Mouse (Mus musculus) lung, embryonic 15.5 days (tissue): ENCODE data around the gene Ttll11. TPM values are rescaled to one million over a fixed set of nuclear protein-coding genes. Genes with fewer than 3 reads are reported as not detected.
A peak's percentile ranks its signal among the peaks of the same experiment; 100 is the strongest.

ENCODE experiments used
- ATAC-seq: fragments of 200-750 bp; cut with Nextera tagmentation; 2 replicates; pipeline ENCODE4 v1.8.0; 2017; ENCODE audit warnings: moderate number of reproducible peaks, borderline replicate concordance; ENCODE audit not compliant: low FRiP score, low TSS enrichment; ENCODE audit errors: extremely low read depth
- H3K27ac ChIP-seq: fragments of 300-500 bp; sonication (generic); 2 replicates; pipeline ENCODE4 v1.5.1; 2015; ENCODE audit warnings: moderate library complexity, mild to moderate bottlenecking, inconsistent platforms
- H3K27me3 ChIP-seq: fragments of 300-500 bp; sonication (generic); 2 replicates; pipeline ENCODE4 v1.6.1; 2015; ENCODE audit warnings: inconsistent platforms
- H3K36me3 ChIP-seq: fragments of 300-500 bp; sonication (generic); 2 replicates; pipeline ENCODE4 v1.6.1; 2015; ENCODE audit warnings: inconsistent platforms
- H3K4me1 ChIP-seq: fragments of 300-500 bp; sonication (generic); 2 replicates; pipeline ENCODE4 v1.6.1; 2015; ENCODE audit warnings: inconsistent platforms
- H3K4me2 ChIP-seq: fragments of 300-500 bp; sonication (generic); 2 replicates; pipeline ENCODE4 v1.6.1; 2015; ENCODE audit warnings: inconsistent platforms, mild to moderate bottlenecking, moderate library complexity
- H3K4me3 ChIP-seq: fragments of 300-500 bp; sonication (generic); 2 replicates; pipeline ENCODE4 v1.5.1; 2015; ENCODE audit warnings: mild to moderate bottlenecking, inconsistent platforms
- H3K9ac ChIP-seq: fragments of 300-500 bp; sonication (generic); 2 replicates; pipeline ENCODE4 v1.6.1; 2015; ENCODE audit warnings: inconsistent platforms
- H3K9me3 ChIP-seq: fragments of 300-500 bp; sonication (generic); 2 replicates; pipeline ENCODE4 v1.6.1; 2016; ENCODE audit warnings: inconsistent platforms
- WGBS: fragments of 180-500 bp; shearing (Covaris S2); methylation state at CpG from one replicate; pipeline ENCODE4 v1.1.7; 2015; 5-methylcytosine and 5-hydroxymethylcytosine counted together
- polyA plus RNA-seq: library from polyadenylated mRNA; unstranded; fragments of >200 nt; fragmentation: Nextera tagmentation; extraction: Ambion mirVana; gene quantifications from 2 replicates; pipeline ENCODE4 v1.2.1, GENCODE M21; 2015

The Ttll11 gene
- polyA plus RNA-seq, 1 experiment from 2014 or later = 0.77 TPM

DNA sequence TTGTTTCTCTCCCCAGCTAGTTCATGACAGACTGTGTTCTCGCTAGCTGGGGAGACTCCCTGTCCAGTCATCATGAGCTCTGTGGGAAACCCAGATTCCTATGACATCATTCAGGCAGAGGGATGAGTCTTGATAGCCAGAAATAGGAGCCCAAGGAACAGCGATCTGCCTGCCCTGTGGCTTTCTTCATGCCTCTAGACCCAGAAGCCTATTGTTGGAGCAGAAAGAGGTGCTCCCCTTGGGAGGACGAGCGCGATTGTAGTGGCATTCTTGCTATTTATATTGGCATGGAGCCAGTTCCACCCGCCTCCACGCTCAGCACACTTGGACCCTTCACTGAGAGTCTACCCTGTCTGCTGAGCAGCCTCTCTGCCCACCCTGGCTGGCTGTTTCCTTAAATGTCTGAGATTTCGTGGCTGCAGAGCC is 265.0 kb downstream of the Ttll11 start:
- peak; percentile 70; the same call in 1 of the 2 replicates for ATAC-seq
- H3K36me3 ChIP-seq = peaks cover 84% of the 10 kb centered on the region
- H3K27me3 ChIP-seq = no peaks in the 10 kb centered on the region
- H3K9ac ChIP-seq = no peak overlapping the region
- H3K4me2 ChIP-seq = no peak overlapping the region
- no peak overlapping the region for H3K27ac ChIP-seq
- H3K4me1 ChIP-seq = peaks cover 19% of the 10 kb centered on the region
- H3K9me3 ChIP-seq = no peaks in the 10 kb centered on the region
- 26% methylated on average over 8 of the region's 8 CpGs for WGBS
- H3K4me3 ChIP-seq = no peak overlapping the region

DNA sequence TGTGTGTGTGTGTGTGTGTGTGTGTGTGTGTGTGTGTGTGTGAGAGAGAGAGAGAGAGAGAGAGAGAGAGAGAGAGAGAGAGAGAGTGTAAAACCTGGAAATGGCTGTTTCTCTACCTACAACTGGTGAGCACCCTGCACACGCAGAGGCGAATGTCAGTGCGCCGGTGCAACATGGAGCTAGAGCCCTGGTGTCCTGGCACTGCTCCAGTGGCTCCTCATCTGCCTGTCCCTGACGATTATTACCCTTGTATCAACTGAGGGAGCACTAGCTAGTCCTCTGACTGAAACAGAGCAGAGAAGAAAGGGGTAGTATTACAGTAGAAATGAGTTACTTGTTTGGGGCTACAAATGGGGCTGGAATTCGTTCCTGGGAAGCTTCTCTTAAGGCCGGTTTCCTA is 266.3 kb downstream of the Ttll11 start:
- Histone ChIP-seq H3K27me3 (no peaks in the 10 kb centered on the region), H3K4me2 (no peak overlapping the region), H3K4me1 (peaks cover 19% of the 10 kb centered on the region), H3K9me3 (no peaks in the 10 kb centered on the region), H3K9ac (no peak overlapping the region), H3K4me3 (no peak overlapping the region), H3K27ac (no peak overlapping the region), H3K36me3 (peaks cover 77% of the 10 kb centered on the region)
- WGBS = 67% methylated on average over 7 of the region's 7 CpGs
- ATAC-seq = no peak

DNA sequence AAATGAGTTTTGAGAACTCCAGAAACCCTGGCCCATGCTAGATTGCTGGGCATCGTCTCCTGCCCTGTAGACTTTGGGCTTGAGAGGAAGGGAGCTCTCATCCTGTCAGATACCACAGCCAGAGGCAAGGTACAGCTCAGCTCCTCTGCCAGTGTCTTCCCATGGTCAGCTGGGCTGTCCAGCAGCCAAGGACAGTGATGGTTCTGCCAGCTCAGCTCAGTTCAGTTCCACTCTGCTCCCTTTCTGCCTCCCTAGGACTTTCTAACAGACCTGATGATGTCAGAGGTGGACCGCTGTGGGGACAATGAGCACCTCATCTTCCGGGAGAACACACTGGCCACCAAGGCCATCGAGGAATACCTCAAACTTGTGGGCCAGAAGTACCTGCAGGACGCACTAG is 267.1 kb downstream of the Ttll11 start:
- 87% methylated on average over 5 of the region's 5 CpGs for WGBS
- H3K4me1 ChIP-seq = peaks cover 19% of the 10 kb centered on the region
- H3K36me3 ChIP-seq = peaks cover 71% of the 10 kb centered on the region
- no peak overlapping the region for H3K27ac ChIP-seq
- no peak overlapping the region for H3K9ac ChIP-seq
- H3K27me3 ChIP-seq = no peaks in the 10 kb centered on the region
- no peak overlapping the region for H3K4me2 ChIP-seq
- H3K4me3 ChIP-seq = no peak overlapping the region
- ATAC-seq = no peak
- H3K9me3 ChIP-seq = no peaks in the 10 kb centered on the region

DNA sequence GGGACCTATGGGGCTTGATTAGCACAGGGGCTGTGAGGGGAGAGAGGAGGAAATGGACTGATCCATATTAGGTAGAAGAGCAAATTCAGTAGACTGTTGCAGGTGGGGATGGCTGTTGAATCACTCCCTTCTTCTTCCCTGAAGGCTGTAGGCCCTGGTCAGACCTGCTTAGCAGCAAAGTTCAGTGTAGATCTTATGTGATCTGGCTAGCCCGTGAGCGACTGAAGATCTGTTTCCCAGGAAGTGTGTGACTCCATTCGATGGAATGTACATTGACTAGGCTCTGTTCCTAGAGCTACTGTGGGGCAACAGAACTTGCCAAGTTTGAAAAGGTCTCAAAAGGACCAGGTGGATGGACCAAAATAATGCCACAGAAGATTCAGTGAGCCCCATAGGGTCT is 276.5 kb downstream of the Ttll11 start:
- no peak overlapping the region for H3K4me2 ChIP-seq
- WGBS = 62% methylated on average over 3 of the region's 3 CpGs
- H3K27ac ChIP-seq = peak overlapping the region; percentile 66
- no peak for ATAC-seq
- peaks cover 47% of the 10 kb centered on the region for H3K4me1 ChIP-seq
- no peak overlapping the region for H3K4me3 ChIP-seq
- H3K9ac ChIP-seq = no peak overlapping the region
- no peaks in the 10 kb centered on the region for H3K27me3 ChIP-seq
- no peaks in the 10 kb centered on the region for H3K9me3 ChIP-seq
- peaks cover 8% of the 10 kb centered on the region; the same call in 1 of the 2 replicates for H3K36me3 ChIP-seq

DNA sequence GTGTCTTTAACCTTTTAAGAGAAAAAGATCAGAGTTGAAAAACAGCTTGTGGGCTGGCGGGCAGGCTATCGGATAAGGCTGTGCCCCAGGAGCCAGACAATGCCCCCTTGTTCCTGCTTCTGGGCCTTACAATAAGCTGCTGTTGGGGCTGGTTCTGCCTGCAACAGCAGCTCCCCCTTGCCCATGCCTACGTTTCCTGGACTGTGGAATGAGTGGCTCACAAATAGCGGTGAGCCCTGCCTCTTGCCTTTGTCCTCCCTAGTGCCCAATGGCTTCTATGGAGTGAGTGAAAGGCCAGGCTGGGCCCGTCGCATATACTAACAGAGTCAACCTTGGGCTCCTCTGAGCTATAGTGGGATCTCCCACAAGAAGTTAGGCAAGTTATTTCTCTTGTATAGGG is 277.1 kb downstream of the Ttll11 start:
- Histone ChIP-seq H3K9ac (no peak overlapping the region), H3K4me2 (no peak overlapping the region), H3K27me3 (no peaks in the 10 kb centered on the region), H3K4me1 (peaks cover 53% of the 10 kb centered on the region), H3K27ac (peak overlapping the region; percentile 66), H3K9me3 (no peaks in the 10 kb centered on the region), H3K4me3 (no peak overlapping the region), H3K36me3 (peaks cover 6% of the 10 kb centered on the region; the same call in 1 of the 2 replicates)
- WGBS = 66% methylated on average over 6 of the region's 6 CpGs
- ATAC-seq = no peak; the same call in 1 of the 2 replicates

DNA sequence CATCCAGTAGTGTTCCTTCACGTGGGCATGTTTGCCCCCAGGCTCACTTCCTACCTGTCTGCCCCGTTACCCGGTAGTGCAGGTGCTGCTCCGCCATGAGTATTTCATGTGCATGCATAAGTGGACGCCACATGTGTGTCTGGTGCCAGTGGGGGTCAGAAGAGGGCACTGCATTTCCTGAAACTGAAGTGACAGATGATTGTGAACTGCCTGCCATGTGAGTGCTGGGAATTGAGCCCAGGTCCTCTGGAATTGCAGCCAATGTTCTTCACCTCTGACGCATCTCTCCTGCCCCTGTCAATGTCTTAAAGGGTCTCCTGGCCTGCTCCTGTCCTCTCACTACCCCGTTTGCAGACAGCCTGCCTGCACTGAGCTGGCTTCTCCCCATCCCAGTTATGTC is 277.7 kb downstream of the Ttll11 start:
- WGBS = 65% methylated on average over 7 of the region's 7 CpGs
- no peak for ATAC-seq
- H3K27ac ChIP-seq = peak overlapping the region; percentile 66

More for the DNA sequence above, 277.7 kb downstream of the Ttll11 start:
- Histone ChIP-seq H3K27me3 (no peaks in the 10 kb centered on the region), H3K36me3 (peaks cover 6% of the 10 kb centered on the region; the same call in 1 of the 2 replicates), H3K4me2 (no peak overlapping the region), H3K9ac (no peak overlapping the region), H3K9me3 (no peaks in the 10 kb centered on the region), H3K4me3 (no peak overlapping the region), H3K4me1 (peaks cover 59% of the 10 kb centered on the region)

Other genes with a start within 250 kb of the Ttll11 start
- gene Ndufa8, start 69.5 kb upstream of the Ttll11 start, polyA plus RNA-seq = 256 and 268 TPM in 2 replicates
- gene Morn5, start 69.5 kb upstream of the Ttll11 start, polyA plus RNA-seq = 3.1 and 3.6 TPM in 2 replicates
- 6.4 and 8.1 TPM in 2 replicates for gene Lhx6, start 125.5 kb upstream of the Ttll11 start, polyA plus RNA-seq
- 31.1 and 32.4 TPM in 2 replicates for gene Mrrf, start 156.5 kb upstream of the Ttll11 start, polyA plus RNA-seq
- 70.5 and 73.5 TPM in 2 replicates for gene Rbm18, start 156.9 kb upstream of the Ttll11 start, polyA plus RNA-seq